Mouse (Mus musculus) gastrocnemius, postnatal 10 days (tissue): ENCODE measurements around the gene Tmem132a. TPM values are rescaled to one million over a fixed set of nuclear protein-coding genes. Genes with fewer than 3 reads are reported as not detected.

Source experiments
- DNase-seq: peaks from one replicate; pipeline ENCODE4 v3.0.0; 2021; ENCODE audit warnings: mixed read lengths
- long read RNA-seq, 2 experiments: library from polyadenylated mRNA; stranded (forward); transcript quantifications; one replicate each; pipeline ENCODE4 v2.0.0; 2021
- total RNA-seq, 2 experiments: library from RNA; stranded (reverse); gene quantifications; 2 replicates each; pipeline ENCODE4 v1.2.3; 2021

Tmem132a gene
- total RNA-seq, result 10 to 100 TPM; 26.9 to 29.9 TPM
- long read RNA-seq, experiment 1, transcript Tmem132a-201 (11 exons, 3,657 nt), result major isoform, 15 of 78 reads
- long read RNA-seq, experiment 1, partial matches to known transcripts, result 39 of 78 reads
- long read RNA-seq, experiment 1, other reads (novel, unspliced or antisense), result 22 of 78 reads
- long read RNA-seq, experiment 2, transcript Tmem132a-201 (11 exons, 3,657 nt), result major isoform, 17 of 83 reads
- long read RNA-seq, experiment 2, partial matches to known transcripts, result 42 of 83 reads
- long read RNA-seq, experiment 2, other reads (novel, unspliced or antisense), result 22 of 83 reads

- no peak for DNase-seq
Measured at GRCm38 (mm10) chr19:10869886-10870527, at the start of gene Tmem132a. Tmem132a (minus strand) TSS chr19:10869940.

- DNase-seq, result no peak
Measured at GRCm38 (mm10) chr19:10918321-10918991, 48.7 kb upstream of the Tmem132a start.

- DNase-seq, result no peak
Measured at GRCm38 (mm10) chr19:10916506-10916905, 46.8 kb upstream of the Tmem132a start.

- no peak for DNase-seq
Measured at GRCm38 (mm10) chr19:10914870-10915269, 45.1 kb upstream of the Tmem132a start.

GRCm38 (mm10) chr19:10914291-10914690 is 44.6 kb upstream of the Tmem132a start:
- DNase-seq, result no peak

- no peak for DNase-seq
Measured at GRCm38 (mm10) chr19:10909087-10909721, 39.5 kb upstream of the Tmem132a start.

- peak; percentile 47 for DNase-seq
Measured at GRCm38 (mm10) chr19:10907891-10908290, 38.2 kb upstream of the Tmem132a start.

- no peak for DNase-seq
Measured at GRCm38 (mm10) chr19:10905728-10906000, 35.9 kb upstream of the Tmem132a start.

GRCm38 (mm10) chr19:10904927-10905727 is 35.4 kb upstream of the Tmem132a start:
- peak; percentile 58 for DNase-seq

GRCm38 (mm10) chr19:10904512-10904911 is 34.8 kb upstream of the Tmem132a start:
- DNase-seq, result no peak

- DNase-seq, result no peak
Measured at GRCm38 (mm10) chr19:10901046-10901445, 31.3 kb upstream of the Tmem132a start.

- peak; percentile 62 for DNase-seq
Measured at GRCm38 (mm10) chr19:10900315-10900714, 30.6 kb upstream of the Tmem132a start.

GRCm38 (mm10) chr19:10897491-10897890 is 27.8 kb upstream of the Tmem132a start:
- no peak for DNase-seq

GRCm38 (mm10) chr19:10896849-10897248 is 27.1 kb upstream of the Tmem132a start:
- no peak for DNase-seq

GRCm38 (mm10) chr19:10895708-10896107 is 26.0 kb upstream of the Tmem132a start:
- DNase-seq, result peak; percentile 23

- peak; percentile 97 for DNase-seq
Measured at GRCm38 (mm10) chr19:10895016-10895528, 25.3 kb upstream of the Tmem132a start, which contains the start of gene Prpf19. Prpf19 (plus strand) TSS chr19:10895231.

GRCm38 (mm10) chr19:10892201-10892600 is 22.5 kb upstream of the Tmem132a start:
- no peak for DNase-seq

GRCm38 (mm10) chr19:10881426-10882154 is 11.8 kb upstream of the Tmem132a start, which contains the start of gene Tmem109:
Tmem109 (minus strand) TSS chr19:10882001.
- peak; percentile 93 for DNase-seq

- no peak for DNase-seq
Measured at GRCm38 (mm10) chr19:10880975-10881425, 11.3 kb upstream of the Tmem132a start.

- peak; percentile 47 for DNase-seq
Measured at GRCm38 (mm10) chr19:10880085-10880974, 10.6 kb upstream of the Tmem132a start.
